Mouse (Mus musculus) liver, embryonic 11.5 days (tissue): ENCODE measurements around the gene Clec16a. TPM values are rescaled to one million over a fixed set of nuclear protein-coding genes. Genes with fewer than 3 reads are reported as not detected.

Experiments used
- ATAC-seq: fragments of 200-750 bp; cut with Nextera tagmentation; replicated peaks from 2 replicates; pipeline ENCODE4 v1.8.0; 2017; ENCODE audit warnings: moderate number of reproducible peaks, mild to moderate bottlenecking, moderate TSS enrichment, moderate library complexity; ENCODE audit not compliant: low FRiP score
- DNase-seq: peaks from one replicate; pipeline ENCODE4 v3.0.0-alpha.2; 2017; ENCODE audit warnings: low spot score
- H3K27ac ChIP-seq: fragments of 300-500 bp; sonication (generic); 2 replicates; pipeline ENCODE4 v1.5.1; 2014; ENCODE audit warnings: mild to moderate bottlenecking, low read depth, low read length, control low read depth
- H3K27me3 ChIP-seq: fragments of 300-500 bp; sonication (generic); replicated peaks from 2 replicates; pipeline ENCODE4 v1.6.1; 2014; ENCODE audit warnings: low read length, mixed read lengths; ENCODE audit not compliant: control insufficient read depth, insufficient read depth
- H3K36me3 ChIP-seq: fragments of 300-500 bp; sonication (generic); 2 replicates; pipeline ENCODE4 v1.6.1; 2014; ENCODE audit warnings: mild to moderate bottlenecking, low read length, moderate library complexity, mixed read lengths; ENCODE audit not compliant: control insufficient read depth, insufficient read depth
- H3K4me1 ChIP-seq: fragments of 300-500 bp; sonication (generic); replicated peaks from 2 replicates; pipeline ENCODE4 v1.6.1; 2014; ENCODE audit warnings: low read length, mixed read lengths; ENCODE audit not compliant: control insufficient read depth, insufficient read depth
- H3K4me2 ChIP-seq: fragments of 300-500 bp; sonication (generic); 2 replicates; pipeline ENCODE4 v1.6.1; 2014; ENCODE audit warnings: mild to moderate bottlenecking, control low read depth, moderate library complexity
- H3K4me3 ChIP-seq: fragments of 300-500 bp; sonication (generic); 2 replicates; pipeline ENCODE4 v1.5.1; 2014; ENCODE audit warnings: low read depth, low read length, control low read depth
- H3K9ac ChIP-seq: fragments of 300-500 bp; sonication (generic); 2 replicates; pipeline ENCODE4 v1.6.1; 2014; ENCODE audit warnings: low read depth, low read length, control low read depth
- H3K9me3 ChIP-seq: fragments of 300-500 bp; sonication (generic); 2 replicates; pipeline ENCODE4 v1.6.1; 2016; ENCODE audit warnings: low read length, inconsistent platforms, mixed read lengths; ENCODE audit not compliant: control insufficient read depth
- WGBS: fragments of 180-500 bp; shearing (Covaris S2); extraction: QIAGEN DNeasy Blood & Tissue Kit; methylation state at CpG from one replicate; pipeline ENCODE4 v1.1.7; 2014; 5-methylcytosine and 5-hydroxymethylcytosine counted together
- polyA plus RNA-seq: library from polyadenylated mRNA; unstranded; fragments of >200 nt; fragmentation: Nextera tagmentation; extraction: Ambion mirVana; gene quantifications from 2 replicates; pipeline ENCODE4 v1.2.1, GENCODE M21; 2014

The Clec16a gene
- polyA plus RNA-seq, 1 experiment from 2014 or later, result 27.4 TPM

DNA sequence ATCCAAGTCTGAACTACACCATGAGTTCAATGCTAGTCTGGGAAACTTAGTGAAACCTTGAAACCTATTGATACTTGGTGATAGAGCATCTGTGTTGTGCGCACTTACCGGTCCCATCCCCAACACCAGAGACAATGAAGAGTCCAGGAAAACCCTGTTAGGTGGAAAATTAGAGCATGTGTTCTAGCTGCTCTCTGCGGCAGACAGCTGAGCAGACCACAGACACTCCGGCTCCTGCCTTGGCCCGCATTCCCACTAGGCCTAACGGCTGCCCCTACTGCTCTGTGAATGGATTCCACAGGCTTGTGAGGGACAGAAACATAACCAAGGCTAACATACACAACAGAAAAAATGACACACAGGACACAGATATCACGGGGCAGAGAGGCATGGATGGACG lies 228.4 kb downstream of the Clec16a start:
- no peak overlapping the region for H3K27ac ChIP-seq
- no peak overlapping the region for H3K4me2 ChIP-seq
- H3K9me3 ChIP-seq, result no peaks in the 10 kb centered on the region
- no peak for DNase-seq
- no peak overlapping the region for H3K9ac ChIP-seq
- no peak for ATAC-seq
- no peak overlapping the region for H3K4me3 ChIP-seq
- 75% methylated on average over 8 of the region's 8 CpGs for WGBS
- H3K36me3 ChIP-seq, result no peaks in the 10 kb centered on the region
- peaks cover 33% of the 10 kb centered on the region for H3K4me1 ChIP-seq
- no peaks in the 10 kb centered on the region; the same call in none of the 2 replicates for H3K27me3 ChIP-seq

DNA sequence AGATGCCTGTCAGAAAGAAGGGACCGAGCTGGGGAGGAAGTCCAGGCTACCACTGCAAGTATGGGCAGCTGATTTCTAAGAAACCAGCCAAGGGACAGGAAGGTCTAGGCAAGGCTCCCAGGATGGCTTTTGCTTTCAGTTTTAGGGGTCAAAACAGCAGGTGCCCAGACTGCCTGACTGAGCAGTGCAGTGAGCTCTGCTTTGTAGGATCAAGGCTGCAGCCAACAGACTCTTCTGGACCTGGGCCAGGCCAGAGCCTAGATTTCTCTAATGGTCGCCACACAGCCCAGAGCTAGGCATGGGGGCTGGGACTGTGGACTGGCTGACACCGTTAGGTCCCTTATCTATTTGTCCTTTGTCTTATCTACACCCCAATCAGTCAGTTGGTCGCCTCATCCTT lies 229.6 kb downstream of the Clec16a start:
- Histone ChIP-seq H3K9ac (no peak overlapping the region), H3K9me3 (no peaks in the 10 kb centered on the region), H3K4me3 (no peak overlapping the region), H3K27ac (no peak overlapping the region), H3K4me2 (no peak overlapping the region), H3K27me3 (no peaks in the 10 kb centered on the region; the same call in 1 of the 2 replicates), H3K4me1 (peaks cover 27% of the 10 kb centered on the region), H3K36me3 (no peaks in the 10 kb centered on the region)
- DNase-seq, result no peak
- WGBS, result 23% methylated on average over 4 of the region's 4 CpGs
- ATAC-seq, result no peak

DNA sequence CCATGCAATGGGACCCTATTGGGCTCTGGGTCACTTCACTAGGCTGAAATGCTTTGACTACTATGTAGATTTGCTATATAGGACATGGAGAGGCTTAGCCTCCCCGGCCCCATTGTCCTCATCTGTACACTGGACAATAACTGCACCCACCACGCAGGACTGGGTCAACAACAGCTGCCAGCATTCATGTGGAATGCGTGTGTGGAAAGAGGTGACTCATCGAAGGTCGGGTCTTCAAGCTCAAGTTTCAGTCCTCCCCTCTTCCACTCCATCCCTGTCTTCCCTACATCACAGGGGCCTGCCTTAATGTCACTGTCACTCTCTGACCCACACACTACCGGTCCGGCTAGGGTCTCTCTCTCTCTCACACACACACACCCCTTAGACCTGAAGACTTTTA lies 231.2 kb downstream of the Clec16a start:
- Histone ChIP-seq H3K4me3 (no peak overlapping the region), H3K4me1 (peaks cover 16% of the 10 kb centered on the region), H3K36me3 (no peaks in the 10 kb centered on the region), H3K4me2 (no peak overlapping the region), H3K9me3 (no peaks in the 10 kb centered on the region), H3K9ac (no peak overlapping the region), H3K27me3 (no peaks in the 10 kb centered on the region; the same call in 1 of the 2 replicates), H3K27ac (no peak overlapping the region)
- 52% methylated on average over 7 of the region's 7 CpGs for WGBS
- DNase-seq (no peak), ATAC-seq (no peak)

GRCm38 (mm10) chr16:10777579-10778160 lies 232.5 kb downstream of the Clec16a start:
- Histone ChIP-seq H3K4me1 (peaks cover 13% of the 10 kb centered on the region), H3K9me3 (no peaks in the 10 kb centered on the region), H3K36me3 (no peaks in the 10 kb centered on the region), H3K27me3 (peaks cover 4% of the 10 kb centered on the region), H3K4me2 (no peak overlapping the region), H3K9ac (no peak overlapping the region), H3K27ac (no peak overlapping the region), H3K4me3 (no peak overlapping the region)
- WGBS, result 64% methylated on average over 5 of the region's 5 CpGs
- no peak for ATAC-seq
- no peak for DNase-seq

DNA sequence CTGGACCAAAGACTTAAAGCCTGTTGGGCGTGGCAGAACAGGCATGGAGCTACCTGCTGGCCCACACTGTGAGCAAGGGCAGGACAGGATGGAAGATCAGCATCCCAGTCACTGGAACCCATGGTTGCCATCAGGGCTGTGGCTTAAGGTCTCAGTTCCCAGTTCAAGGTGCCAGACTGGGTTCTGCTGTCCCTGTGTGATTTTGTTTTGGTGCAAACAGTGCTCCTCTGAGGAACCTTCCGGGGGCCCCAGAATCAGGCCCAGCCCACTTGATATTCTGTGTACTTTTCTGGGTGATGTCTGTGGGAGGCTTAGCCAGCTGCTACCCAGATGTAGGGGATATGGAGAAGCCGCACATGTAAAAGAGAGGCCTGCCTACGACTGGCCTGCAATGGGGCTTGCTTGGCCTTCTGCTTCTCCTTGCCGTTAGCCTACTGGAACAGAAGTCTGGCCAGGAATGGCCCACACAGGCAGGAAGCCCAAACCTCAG lies 235.5 kb downstream of the Clec16a start:
- no peak overlapping the region for H3K9ac ChIP-seq
- no peaks in the 10 kb centered on the region for H3K9me3 ChIP-seq
- no peak for ATAC-seq
- WGBS, result 75% methylated on average over 5 of the region's 5 CpGs
- H3K4me1 ChIP-seq, result peaks cover 20% of the 10 kb centered on the region
- no peak overlapping the region for H3K27ac ChIP-seq
- no peak overlapping the region for H3K4me3 ChIP-seq
- H3K4me2 ChIP-seq, result no peak overlapping the region
- H3K27me3 ChIP-seq, result peaks cover 27% of the 10 kb centered on the region
- no peaks in the 10 kb centered on the region for H3K36me3 ChIP-seq
- no peak for DNase-seq

GRCm38 (mm10) chr16:10781862-10782371 lies 236.8 kb downstream of the Clec16a start:
- no peak for DNase-seq
- 51% methylated on average over 9 of the region's 9 CpGs for whole genome bisulfite sequencing
- Histone ChIP-seq H3K4me3 (no peak overlapping the region), H3K27ac (no peak overlapping the region), H3K4me1 (peaks cover 23% of the 10 kb centered on the region), H3K36me3 (no peaks in the 10 kb centered on the region), H3K27me3 (peaks cover 27% of the 10 kb centered on the region), H3K9ac (no peak overlapping the region), H3K9me3 (no peaks in the 10 kb centered on the region), H3K4me2 (no peak overlapping the region; the same call in 1 of the 2 replicates)
- ATAC-seq, result no peak

- Histone ChIP-seq H3K4me2 (peak overlapping the region; percentile 100), H3K4me1 (peaks cover 24% of the 10 kb centered on the region), H3K27ac (no peak overlapping the region; the same call in 1 of the 2 replicates), H3K9me3 (no peaks in the 10 kb centered on the region), H3K27me3 (peaks cover 27% of the 10 kb centered on the region), H3K9ac (no peak overlapping the region), H3K4me3 (no peak overlapping the region), H3K36me3 (no peaks in the 10 kb centered on the region)
- ATAC-seq, result no peak
- whole genome bisulfite sequencing, result 42% methylated on average over 6 of the region's 6 CpGs
- DNase-seq, result no peak
Measured at GRCm38 (mm10) chr16:10782377-10783151, 237.4 kb downstream of the Clec16a start.

DNA sequence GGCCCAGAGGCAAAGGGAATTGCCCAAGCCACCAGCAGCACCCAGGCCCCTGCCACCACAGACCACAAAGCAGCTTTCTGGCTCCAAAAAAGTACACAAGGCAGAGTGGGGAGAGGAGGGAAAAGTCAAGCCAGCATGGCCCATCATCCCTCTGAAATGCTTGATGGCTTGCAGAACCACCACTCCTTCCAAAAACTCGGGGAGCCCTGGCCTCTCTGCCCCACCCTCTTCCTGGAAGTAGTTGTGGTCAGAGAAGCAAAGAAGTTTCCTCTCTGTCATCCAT lies 238.0 kb downstream of the Clec16a start:
- no peak overlapping the region for H3K27ac ChIP-seq
- no peak for DNase-seq
- H3K4me1 ChIP-seq, result peaks cover 22% of the 10 kb centered on the region
- H3K9ac ChIP-seq, result no peak overlapping the region
- no peaks in the 10 kb centered on the region for H3K36me3 ChIP-seq
- no peaks in the 10 kb centered on the region for H3K9me3 ChIP-seq
- peak overlapping the region; percentile 100 for H3K4me2 ChIP-seq
- no peak overlapping the region for H3K4me3 ChIP-seq
- H3K27me3 ChIP-seq, result peaks cover 27% of the 10 kb centered on the region
- WGBS, result 20% methylated on average over 1 of the region's 1 CpGs
- no peak for ATAC-seq

DNA sequence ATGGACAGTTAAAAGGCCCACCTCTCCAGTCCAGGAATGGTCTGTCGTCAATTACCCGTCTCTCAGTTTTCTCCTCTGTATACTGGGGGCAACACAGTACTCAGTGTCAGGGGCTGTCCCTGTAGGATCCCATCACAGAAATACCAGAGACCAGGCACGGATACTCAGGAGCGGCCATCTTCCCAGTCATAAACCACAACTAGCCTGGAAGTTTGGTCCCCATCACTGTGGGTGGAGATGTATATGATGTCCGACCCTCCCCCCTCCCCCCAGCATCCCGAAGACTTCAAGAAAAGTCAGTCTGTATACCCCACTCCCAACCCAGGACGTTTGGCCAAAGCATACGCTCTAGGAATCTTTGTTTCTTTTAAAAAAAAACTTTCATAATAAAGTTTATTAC lies 238.3 kb downstream of the Clec16a start:
- Histone ChIP-seq H3K4me2 (peak overlapping the region; percentile 100), H3K4me3 (peak overlapping the region; percentile 65)

More for the DNA sequence above, 238.3 kb downstream of the Clec16a start:
- H3K36me3 ChIP-seq, result no peaks in the 10 kb centered on the region
- no peak overlapping the region for H3K27ac ChIP-seq
- no peak for ATAC-seq
- H3K4me1 ChIP-seq, result peaks cover 22% of the 10 kb centered on the region
- H3K9ac ChIP-seq, result no peak overlapping the region
- H3K9me3 ChIP-seq, result no peaks in the 10 kb centered on the region
- peaks cover 27% of the 10 kb centered on the region for H3K27me3 ChIP-seq
- DNase-seq, result no peak
- WGBS, result 47% methylated on average over 8 of the region's 8 CpGs
